Mouse (Mus musculus) MEL (cell line): ENCODE data around the gene Rabggtb. TPM values are rescaled to one million over a fixed set of nuclear protein-coding genes. Genes with fewer than 3 reads are reported as not detected.

Experiments used
- DNase-seq: peaks from one replicate; pipeline ENCODE4 v3.0.0; 2011; ENCODE audit warnings: low read depth, low spot score
- H3K27ac ChIP-seq: 2 replicates; pipeline ENCODE4 v1.5.1; 2012; ENCODE audit warnings: low read depth, mild to moderate bottlenecking, control low read depth, low read length, moderate library complexity; ENCODE audit not compliant: control insufficient read depth
- H3K27me3 ChIP-seq, 2 experiments: fragments of 150-350 bp in 1 of 2; sonication (generic) in 1 of 2; 2 replicates each; pipeline ENCODE4 v1.6.1; 2012; ENCODE audit warnings: low read length in 2 of 2, mild to moderate bottlenecking in 2 of 2, improper control_type of control experiment in 1 of 2, moderate library complexity in 1 of 2; ENCODE audit not compliant: insufficient read depth in 2 of 2, control insufficient read depth in 1 of 2
- H3K36me3 ChIP-seq, 2 experiments: 2 replicates each; pipeline ENCODE4 v1.6.1; 2012 to 2014; ENCODE audit warnings: low read length in 2 of 2, improper control_type of control experiment in 1 of 2, inconsistent platforms in 1 of 2, mild to moderate bottlenecking in 1 of 2; ENCODE audit not compliant: insufficient read depth in 2 of 2, control insufficient read depth in 1 of 2
- H3K4me1 ChIP-seq, 2 experiments: fragments of 150-350 bp in 1 of 2; sonication (generic) in 1 of 2; 2 replicates each; pipeline ENCODE4 v1.6.1; 2012; ENCODE audit warnings: low read length in 2 of 2, improper control_type of control experiment in 1 of 2, mild to moderate bottlenecking in 1 of 2; ENCODE audit not compliant: insufficient read depth in 2 of 2, control insufficient read depth in 1 of 2
- H3K4me3 ChIP-seq, 2 experiments: fragments of 150-350 bp in 1 of 2; sonication (generic) in 1 of 2; 2 replicates each; pipeline ENCODE4 v1.5.1; 2012; ENCODE audit warnings: low read depth in 2 of 2, low read length in 2 of 2, mild to moderate bottlenecking in 2 of 2, moderate library complexity in 2 of 2, control low read depth in 1 of 2, improper control_type of control experiment in 1 of 2; ENCODE audit not compliant: control insufficient read depth in 1 of 2, insufficient read depth in 1 of 2
- H3K79me2 ChIP-seq: 2 replicates; pipeline ENCODE4 v1.6.1; 2012; ENCODE audit warnings: mild to moderate bottlenecking, low read length, moderate library complexity; ENCODE audit not compliant: control insufficient read depth, poor library complexity, insufficient read depth
- H3K9ac ChIP-seq: 2 replicates; pipeline ENCODE4 v1.6.1; 2012; ENCODE audit warnings: low read depth, mild to moderate bottlenecking, control low read depth, low read length, moderate library complexity; ENCODE audit not compliant: control insufficient read depth, poor library complexity, severe bottlenecking
- H3K9me3 ChIP-seq: fragments of 150-350 bp; sonication (generic); replicated peaks from 2 replicates; pipeline ENCODE4 v1.6.1; 2012; ENCODE audit warnings: mild to moderate bottlenecking, low read length, improper control_type of control experiment, moderate library complexity; ENCODE audit not compliant: insufficient read depth
- BHLHE40 ChIP-seq: IDR thresholded peaks from 2 replicates; pipeline ENCODE4 v1.6.1; 2012; ENCODE audit warnings: low read depth, mild to moderate bottlenecking, inconsistent platforms, low read length, improper control_type of control experiment, borderline replicate concordance
- CHD1 ChIP-seq: IDR thresholded peaks from 2 replicates; pipeline ENCODE4 v1.6.1; 2012; ENCODE audit warnings: low read depth, mild to moderate bottlenecking, inconsistent platforms, low read length, improper control_type of control experiment
- CTCF ChIP-seq, 3 experiments: IDR thresholded peaks in 2 of 3; conservative IDR thresholded peaks in 1 of 3; 2 replicates each; pipeline ENCODE4 v1.5.1; 2011 to 2012; ENCODE audit warnings: low read length in 3 of 3, low read depth in 2 of 3, mild to moderate bottlenecking in 2 of 3, improper control_type of control experiment in 1 of 3, inconsistent platforms in 1 of 3, mixed read lengths in 1 of 3, moderate library complexity in 1 of 3; ENCODE audit not compliant: control insufficient read depth in 1 of 3, insufficient read depth in 1 of 3, poor library complexity in 1 of 3, severe bottlenecking in 1 of 3
- E2F4 ChIP-seq: IDR thresholded peaks from 2 replicates; pipeline ENCODE4 v1.6.1; 2011; ENCODE audit warnings: low read depth, low read length, improper control_type of control experiment, borderline replicate concordance
- ELF1 ChIP-seq: IDR thresholded peaks from 2 replicates; pipeline ENCODE4 v1.6.1; 2014; ENCODE audit warnings: low read depth, mild to moderate bottlenecking, inconsistent platforms, low read length, improper control_type of control experiment, moderate library complexity
- EP300 ChIP-seq, 2 experiments: IDR thresholded peaks; 2 replicates each; pipeline ENCODE4 v1.6.1; 2011; ENCODE audit warnings: improper control_type of control experiment in 2 of 2, low read length in 2 of 2, low read depth in 1 of 2, mild to moderate bottlenecking in 1 of 2
- ETS1 ChIP-seq: IDR thresholded peaks from 2 replicates; pipeline ENCODE4 v1.6.1; 2012; ENCODE audit warnings: low read depth, mild to moderate bottlenecking, inconsistent platforms, low read length, improper control_type of control experiment, moderate library complexity
- GABPA ChIP-seq: IDR thresholded peaks from 2 replicates; pipeline ENCODE4 v1.6.1; 2012; ENCODE audit warnings: low read depth, mild to moderate bottlenecking, inconsistent platforms, low read length, improper control_type of control experiment, moderate library complexity
- GATA1 ChIP-seq: IDR thresholded peaks from 2 replicates; pipeline ENCODE4 v1.6.1; 2011; ENCODE audit warnings: low read depth, low read length, improper control_type of control experiment
- MAX ChIP-seq: IDR thresholded peaks from 2 replicates; pipeline ENCODE4 v1.6.1; 2011; ENCODE audit warnings: low read length, improper control_type of control experiment
- MEF2A ChIP-seq: IDR thresholded peaks from 2 replicates; pipeline ENCODE4 v1.6.1; 2014; ENCODE audit warnings: low read depth, mild to moderate bottlenecking, inconsistent platforms, low read length, improper control_type of control experiment; ENCODE audit not compliant: poor library complexity, insufficient replicate concordance, severe bottlenecking; ENCODE audit errors: extremely low read depth
- NELFE ChIP-seq: IDR thresholded peaks from 2 replicates; pipeline ENCODE4 v1.6.1; 2011; ENCODE audit warnings: low read depth, low read length, improper control_type of control experiment
- POLR2A ChIP-seq, 2 experiments: IDR thresholded peaks; 2 replicates each; pipeline ENCODE4 v1.6.1; 2011 to 2012; ENCODE audit warnings: low read length in 2 of 2, mild to moderate bottlenecking in 2 of 2, control low read depth in 1 of 2, improper control_type of control experiment in 1 of 2, low read depth in 1 of 2, moderate library complexity in 1 of 2; ENCODE audit not compliant: control insufficient read depth in 1 of 2, insufficient read depth in 1 of 2, poor library complexity in 1 of 2
- POLR2AphosphoS5 ChIP-seq: IDR thresholded peaks from 2 replicates; pipeline ENCODE4 v1.6.1; 2012; ENCODE audit warnings: low read depth, borderline replicate concordance, mild to moderate bottlenecking, inconsistent platforms, low read length, moderate library complexity, mixed read lengths
- RCOR1 ChIP-seq: IDR thresholded peaks from 2 replicates; pipeline ENCODE4 v1.6.1; 2012; ENCODE audit warnings: low read depth, mild to moderate bottlenecking, inconsistent platforms, low read length, improper control_type of control experiment
- TAL1 ChIP-seq: IDR thresholded peaks from 2 replicates; pipeline ENCODE4 v1.6.1; 2012; ENCODE audit warnings: mild to moderate bottlenecking, inconsistent platforms, low read length, moderate library complexity, mixed read lengths
- TCF12 ChIP-seq: IDR thresholded peaks from 2 replicates; pipeline ENCODE4 v1.6.1; 2014; ENCODE audit warnings: low read depth, mild to moderate bottlenecking, inconsistent platforms, low read length, improper control_type of control experiment, moderate library complexity
- USF2 ChIP-seq, 2 experiments: IDR thresholded peaks; 2 replicates each; pipeline ENCODE4 v1.6.1; 2011 to 2012; ENCODE audit warnings: improper control_type of control experiment in 2 of 2, low read length in 2 of 2, borderline replicate concordance in 1 of 2, inconsistent platforms in 1 of 2, low read depth in 1 of 2, mild to moderate bottlenecking in 1 of 2; ENCODE audit not compliant: insufficient read depth in 1 of 2
- ZKSCAN1 ChIP-seq: IDR thresholded peaks from 2 replicates; pipeline ENCODE4 v1.6.1; 2012; ENCODE audit warnings: low read depth, mild to moderate bottlenecking, inconsistent platforms, low read length, improper control_type of control experiment, moderate library complexity
- polyA plus RNA-seq, 2 experiments: library from polyadenylated mRNA; stranded (reverse) in 1 of 2; unstranded in 1 of 2; fragments of >175 nt in 1 of 2; fragments of >200 nt in 1 of 2; gene quantifications; 2 replicates each; pipeline versions ENCODE4 v1.2.1 to v1.2.4; 2012; ENCODE audit warnings: low replicate concordance in 2 of 2, low read depth in 1 of 2; ENCODE audit not compliant: insufficient read length in 2 of 2, insufficient read depth in 1 of 2, missing spikeins in 1 of 2
- total RNA-seq: library from RNA; depleted of rRNA; stranded (reverse); fragments of 300-350 nt; gene quantifications from 2 replicates; pipeline ENCODE4 v1.2.3, GENCODE M21; 2012

Gene Rabggtb
- total and polyA plus RNA-seq, 3 experiments = 146 to 175 TPM; not detected in 1

DNA sequence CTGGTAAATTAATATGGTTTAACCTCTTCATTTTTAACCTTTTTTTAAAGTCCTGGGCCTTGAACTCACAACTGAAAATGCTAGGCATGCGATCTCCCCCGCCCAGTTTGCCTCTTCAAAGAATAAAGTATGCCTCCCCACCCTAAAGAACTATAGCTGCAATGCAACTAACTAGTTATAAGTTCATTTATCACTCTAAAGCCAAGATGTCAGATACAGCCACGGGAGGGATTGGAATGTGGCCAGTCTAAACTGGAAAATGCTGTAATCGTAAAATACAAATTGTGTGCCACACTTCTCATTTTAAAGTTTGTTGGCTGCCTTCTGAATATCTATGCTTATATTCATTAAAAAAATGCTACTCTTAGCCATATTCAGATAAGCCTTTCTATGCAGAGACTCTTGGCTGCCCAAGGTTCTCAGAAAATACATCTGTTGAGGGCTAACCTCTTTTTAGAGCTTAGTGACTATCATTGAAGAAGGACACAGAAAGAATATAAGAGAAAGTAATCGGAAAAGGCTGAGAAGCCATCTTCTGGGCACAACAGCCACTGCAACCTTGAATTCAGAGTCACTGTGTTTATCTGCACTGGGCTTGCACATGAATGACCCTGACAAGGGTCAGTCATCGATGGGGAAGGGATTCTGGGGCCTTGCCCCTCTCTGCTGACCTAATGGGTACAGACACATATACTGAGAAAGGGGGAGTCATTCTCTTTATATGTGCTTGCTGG lies 868 bp upstream of the Rabggtb start:
- no peaks in the 10 kb centered on the region for H3K27me3 ChIP-seq
- TF ChIP-seq CHD1 (no peak), ETS1 (no peak), MAX (no peak), NELFE (no peak), ZKSCAN1 (no peak), TCF12 (no peak), ELF1 (no peak), BHLHE40 (no peak), EP300 (IDR thresholded peaks at IDR 0.05; ENCODE audit: low read depth in 1 of 2, low read length in 2 of 2) (no peak), GABPA (no peak), POLR2A (IDR thresholded peaks at IDR 0.05; ENCODE audit: control insufficient read depth in 1 of 2, insufficient read depth in 1 of 2, low read depth in 1 of 2, low read length in 2 of 2, poor library complexity in 1 of 2) (no peak), GATA1 (no peak), USF2 (IDR thresholded peaks at IDR 0.05; ENCODE audit: borderline replicate concordance in 1 of 2, insufficient read depth in 1 of 2, low read depth in 1 of 2, low read length in 2 of 2) (no peak), CTCF (IDR thresholded peaks at IDR 0.05 in 2 of 3, conservative IDR thresholded peaks at IDR 0.05 in 1 of 3; ENCODE audit: control insufficient read depth in 1 of 3, insufficient read depth in 1 of 3, low read depth in 2 of 3, low read length in 3 of 3, poor library complexity in 1 of 3, severe bottlenecking in 1 of 3) (no peak), TAL1 (no peak), RCOR1 (no peak), MEF2A (no peak), POLR2AphosphoS5 (no peak), E2F4 (no peak)
- TF ChIP-seq, all 39 proteins: peak for 0
- DNase-seq = peak; percentile 85
- Histone ChIP-seq H3K9ac (peak overlapping the region; percentile 96), H3K9me3 (no peaks in the 10 kb centered on the region), H3K27ac (peak overlapping the region; percentile 99), H3K4me1 (peaks cover 10 to 19% of the 10 kb centered on the region in 2 experiments), H3K4me3 (peak overlapping the region; percentile 55 to 88), H3K36me3 (peaks cover 26 to 37% of the 10 kb centered on the region in 2 experiments), H3K79me2 (peaks cover 42% of the 10 kb centered on the region)
